Mouse (Mus musculus) erythroblast, embryonic 14.5 days (primary cell): ENCODE data around the gene Ptdss2.

Experiments used
- GATA1 ChIP-seq: IDR thresholded peaks from 2 replicates; pipeline ENCODE4 v1.6.1; 2012; ENCODE audit warnings: low read length, inconsistent platforms, mixed read lengths
- TAL1 ChIP-seq: IDR thresholded peaks from 3 replicates; pipeline ENCODE4 v1.6.1; 2012; ENCODE audit warnings: low read length, inconsistent platforms, mixed read lengths

DNA sequence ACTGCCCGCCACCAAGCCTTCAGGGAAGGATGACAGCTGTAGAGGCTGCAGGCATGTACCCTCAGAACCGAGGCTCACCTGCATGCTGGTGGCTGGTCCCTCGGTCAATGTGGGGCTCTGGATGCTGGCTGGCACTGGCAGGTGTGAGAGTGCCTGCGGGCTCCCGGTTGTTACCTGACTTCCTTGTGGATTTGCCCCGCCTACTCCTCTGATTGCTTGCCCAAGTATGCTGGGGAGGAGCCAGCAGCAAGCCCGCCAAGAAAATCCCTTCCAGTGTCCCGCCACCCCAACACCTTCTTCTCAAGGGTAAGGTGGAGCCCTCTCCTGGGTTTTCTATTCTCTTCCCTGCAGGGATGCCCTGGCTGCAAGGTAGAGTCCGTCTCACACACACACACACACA is 4.5 kb upstream of the Ptdss2 start, which contains the start of gene Ano9:
- no peak for TF ChIP-seq GATA1
- TF ChIP-seq TAL1 = no peak
